Mouse (Mus musculus) heart, postnatal 4 days (tissue): Measurements from ENCODE around the gene Mrpl46. TPM values are rescaled to one million over a fixed set of nuclear protein-coding genes. Genes with fewer than 3 reads are reported as not detected.

Source experiments
- DNase-seq: peaks from one replicate; pipeline ENCODE4 v3.0.0; 2021
- total RNA-seq, 2 experiments: library from RNA; stranded (reverse); gene quantifications; 2 replicates each; pipeline ENCODE4 v1.2.3; 2021

Mrpl46 gene
- total RNA-seq: 10 to 100 TPM; 43.4 to 45.1 TPM

DNA sequence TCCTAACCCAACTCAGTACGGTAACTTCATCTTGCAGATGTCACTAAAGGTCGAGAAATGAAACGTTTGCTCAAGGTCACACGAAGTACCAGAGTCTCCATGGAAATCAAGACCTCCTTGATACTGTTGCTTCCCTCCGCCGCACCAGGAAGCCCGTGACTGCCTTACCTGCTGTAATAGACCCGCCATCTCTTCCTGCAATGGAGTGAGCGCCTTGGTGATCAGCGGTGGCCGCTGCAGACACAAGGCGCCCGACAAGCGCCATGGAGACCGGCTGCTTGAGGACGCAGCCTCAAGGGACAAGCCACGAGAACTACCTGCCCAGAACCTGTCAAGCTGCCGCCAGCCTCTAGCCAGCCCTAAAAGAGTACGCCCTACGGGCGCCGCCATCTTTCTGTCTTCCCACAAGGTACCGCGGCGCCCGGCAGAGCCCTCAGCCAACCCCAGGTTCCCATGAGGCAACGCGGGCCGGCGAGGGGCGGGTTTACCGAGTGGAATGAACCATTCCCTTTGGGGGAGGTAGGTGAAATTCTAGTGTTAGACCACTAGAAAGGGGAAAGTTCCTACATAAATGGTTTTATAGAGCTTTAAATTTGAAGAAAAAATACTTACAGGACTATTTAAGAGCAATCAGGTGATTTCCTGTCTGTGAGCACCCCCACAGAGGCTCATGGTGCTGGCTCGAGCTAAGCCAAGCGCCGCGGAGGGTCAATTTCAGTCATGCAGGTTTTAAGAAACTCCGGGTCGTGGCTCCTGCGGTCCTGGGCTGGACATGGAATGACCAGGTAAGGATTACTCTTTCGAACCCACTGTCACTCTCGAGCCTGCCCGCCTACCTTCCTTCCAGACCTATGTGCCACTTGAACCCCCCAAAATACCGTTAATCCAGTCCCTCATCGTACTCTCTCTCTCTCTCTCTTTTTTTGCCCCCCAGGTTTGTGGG lies at the start of gene Mrpl46, which contains the start of gene Mrps11:
Gene Mrpl46, minus strand, starts transcription at position 893 of the 943 bp plus-strand sequence.
Gene Mrps11, plus strand, starts transcription at position 481 of the 943 bp plus-strand sequence.
- peak; percentile 89 for DNase-seq

DNA sequence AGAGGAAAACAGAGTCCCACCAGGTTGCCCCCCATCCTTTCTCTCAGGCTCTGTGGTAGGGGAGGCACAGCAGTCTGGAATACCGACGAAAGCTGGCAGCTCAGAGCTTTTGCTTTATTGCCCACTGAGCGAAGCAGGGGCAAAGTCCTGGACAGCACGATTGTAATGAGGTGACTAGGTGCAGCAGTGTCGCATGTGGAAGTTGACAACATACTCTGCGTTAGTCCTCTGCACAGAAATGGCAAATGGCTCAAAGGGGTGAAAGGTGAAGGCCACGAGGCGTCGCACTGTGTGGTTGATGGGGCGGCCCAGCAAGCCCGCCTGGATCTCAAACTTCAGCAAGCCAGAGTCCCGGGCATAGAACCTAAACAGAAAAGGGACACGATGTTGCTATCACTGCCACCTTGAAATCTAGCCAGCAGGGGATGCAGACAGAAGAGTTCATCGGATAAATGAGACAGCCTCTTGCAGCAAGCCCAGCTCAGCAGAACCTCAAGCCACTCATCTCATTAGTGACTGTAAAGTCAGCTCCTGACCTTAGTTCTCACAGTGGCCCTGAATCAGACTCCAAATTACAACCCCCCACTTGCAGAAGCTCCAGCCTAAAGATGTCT lies 44.5 kb upstream of the Mrpl46 start:
- no peak for DNase-seq

DNA sequence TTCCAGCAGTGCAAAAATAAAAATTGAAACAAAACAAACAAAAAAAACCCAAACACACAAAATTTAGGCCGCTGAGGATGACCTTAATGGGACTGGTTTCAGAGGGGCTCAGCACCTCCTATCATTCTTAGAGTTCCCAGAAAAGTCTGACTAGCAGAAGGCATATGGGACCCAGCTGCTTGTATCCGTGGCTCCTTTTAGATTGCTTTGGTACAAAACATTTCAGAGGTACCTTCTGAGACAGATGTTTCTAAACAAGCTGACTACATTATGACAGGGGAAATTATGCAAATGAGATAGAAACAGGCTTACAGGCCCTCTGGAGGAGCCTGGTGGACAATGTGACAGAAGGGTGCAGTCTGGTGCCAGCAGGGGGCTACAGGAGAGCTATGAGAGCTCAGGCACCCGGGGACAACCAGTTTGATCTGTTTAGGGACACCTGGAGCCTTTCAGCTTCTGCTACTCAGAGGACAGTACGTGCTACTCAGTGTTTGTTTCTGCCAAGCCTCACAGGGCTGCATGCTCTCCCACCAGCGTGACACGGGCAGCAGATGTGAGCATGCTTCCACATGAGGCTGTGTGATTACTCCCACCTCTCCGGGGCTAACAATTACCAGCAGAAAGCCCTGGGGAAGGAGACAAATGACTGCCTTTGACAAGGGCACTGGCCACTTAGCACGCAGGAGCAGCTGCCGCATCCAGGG lies 43.5 kb upstream of the Mrpl46 start:
- no peak for DNase-seq

DNA sequence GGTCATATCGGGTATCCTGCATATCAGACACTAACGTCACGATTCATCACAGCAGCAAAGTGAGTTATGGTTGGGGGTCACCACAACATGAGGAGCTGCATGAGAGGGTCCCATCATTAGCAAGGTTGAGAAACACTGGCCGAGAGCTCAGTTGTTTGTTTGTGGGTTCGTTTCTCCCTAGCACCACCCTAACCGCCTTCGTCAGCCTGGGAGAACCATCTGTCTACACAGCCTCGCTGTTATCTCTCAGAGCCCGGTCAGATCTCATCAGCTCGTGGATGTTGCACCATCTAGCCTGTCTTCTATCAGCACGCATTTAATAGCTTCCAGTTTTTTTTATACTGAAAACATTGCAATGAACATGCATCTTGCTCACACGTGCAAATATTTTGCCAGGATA lies 35.0 kb upstream of the Mrpl46 start:
- DNase-seq: no peak

DNA sequence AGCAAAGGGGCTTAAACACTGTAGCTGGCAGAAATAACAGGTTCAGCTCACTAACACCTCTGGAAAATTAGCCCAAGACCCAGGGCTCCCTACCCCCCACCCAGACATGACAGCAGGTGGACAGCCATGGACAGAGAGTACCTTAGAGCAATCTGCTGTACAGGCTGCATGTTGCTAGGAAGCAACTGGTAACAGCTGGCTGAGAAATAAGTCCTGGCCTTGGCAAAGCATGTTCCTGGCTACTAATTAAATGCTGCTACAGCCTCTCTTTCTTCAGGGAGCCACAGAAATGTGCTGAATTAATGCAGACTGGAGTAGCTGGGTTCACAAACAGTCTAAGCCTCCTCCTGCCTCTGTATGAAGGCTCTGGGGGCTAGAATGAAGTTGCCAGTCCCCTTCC lies 31.4 kb upstream of the Mrpl46 start:
- no peak for DNase-seq

DNA sequence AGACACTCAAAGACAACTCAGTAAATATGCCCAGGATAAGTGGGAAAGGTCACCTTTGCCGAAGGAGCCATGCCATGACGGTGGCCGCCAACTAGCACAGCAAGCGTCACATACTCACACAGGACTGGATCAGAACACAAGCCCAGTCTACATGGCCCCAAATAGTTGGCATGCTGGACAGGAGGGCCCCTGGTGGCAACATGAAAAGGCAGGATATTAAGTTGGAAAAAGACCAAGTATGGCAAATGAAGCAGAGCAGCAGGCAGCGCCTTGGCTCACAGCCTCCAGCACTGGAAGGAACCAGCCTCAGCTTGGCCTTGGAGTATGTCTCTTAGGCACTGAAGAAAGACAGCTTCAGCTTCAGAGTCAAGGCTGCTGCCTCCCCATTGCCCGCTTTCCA lies 30.5 kb upstream of the Mrpl46 start:
- no peak for DNase-seq

DNA sequence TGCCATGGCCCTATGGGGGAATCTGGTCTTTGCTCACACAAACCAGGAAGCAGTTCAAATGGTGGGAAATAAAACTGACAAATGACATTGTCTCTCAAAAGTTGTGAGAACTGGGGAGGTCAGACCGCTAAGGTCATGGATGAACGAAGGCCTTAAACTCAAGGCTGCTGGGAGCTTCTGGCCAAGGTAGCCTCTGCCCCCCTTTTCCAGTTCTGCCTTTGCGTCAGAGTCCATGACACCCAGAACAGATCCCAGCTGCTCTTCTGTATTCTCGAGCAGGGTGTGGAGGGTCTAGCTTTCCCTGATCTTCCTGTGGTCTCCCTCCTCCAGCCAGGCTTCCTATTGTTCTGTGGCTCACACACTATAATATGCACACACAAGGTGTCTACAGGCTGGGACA lies 23.9 kb upstream of the Mrpl46 start:
- no peak for DNase-seq

DNA sequence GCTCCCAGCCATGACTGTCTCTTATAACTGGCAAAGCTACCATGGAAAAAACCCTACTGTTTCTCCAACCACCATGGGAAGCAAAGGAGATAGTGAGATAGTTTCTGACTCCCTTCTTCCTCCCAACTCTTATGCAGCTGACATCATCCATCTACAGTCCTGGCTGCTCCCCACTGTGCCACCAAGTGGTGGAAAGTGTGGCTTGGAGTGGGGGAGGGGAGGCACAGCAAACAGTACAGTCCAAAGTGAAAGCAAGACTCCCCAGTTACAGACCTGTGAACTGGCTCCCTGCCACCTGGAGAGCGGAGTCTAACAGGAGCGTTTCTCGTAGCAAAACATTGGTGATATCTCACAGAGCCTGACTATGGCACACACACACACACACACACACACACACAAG lies 20.5 kb upstream of the Mrpl46 start:
- peak; percentile 31 for DNase-seq

DNA sequence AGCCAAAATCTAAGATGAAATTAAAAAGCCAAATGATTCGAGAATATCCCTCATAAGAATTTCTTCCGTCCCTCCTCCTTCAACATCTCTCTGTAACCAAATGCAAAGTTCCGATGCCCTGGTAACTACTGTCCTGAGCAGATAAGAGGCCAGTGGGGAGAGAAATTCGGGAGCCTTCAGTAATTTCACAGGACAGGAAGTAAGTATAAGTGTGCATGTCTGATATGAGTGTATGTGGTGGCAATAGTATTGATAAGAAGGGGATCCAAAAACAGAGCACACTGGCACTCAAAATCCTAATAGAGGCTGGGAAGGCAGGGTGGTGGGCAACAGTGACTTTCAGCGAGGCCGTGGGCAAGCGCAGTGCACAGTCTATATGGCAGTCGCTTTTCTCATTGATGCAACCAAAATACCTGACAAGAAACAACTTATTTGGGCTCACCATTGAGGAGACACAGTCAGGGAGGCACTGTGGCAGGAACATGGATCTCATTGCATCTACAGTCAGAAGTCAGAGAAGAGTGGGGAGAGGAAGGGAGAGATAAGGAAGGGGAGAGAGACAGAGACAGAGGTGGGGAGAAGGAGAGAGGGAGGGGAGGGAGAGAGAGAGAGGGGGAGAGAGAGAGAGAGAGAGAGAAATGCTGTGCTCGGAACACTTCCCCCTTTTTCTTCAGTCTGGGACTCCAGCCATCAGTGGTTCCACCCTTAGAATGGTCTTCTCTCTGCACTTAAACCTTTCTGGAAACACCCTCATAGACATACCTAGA lies 16.6 kb upstream of the Mrpl46 start:
- no peak for DNase-seq

DNA sequence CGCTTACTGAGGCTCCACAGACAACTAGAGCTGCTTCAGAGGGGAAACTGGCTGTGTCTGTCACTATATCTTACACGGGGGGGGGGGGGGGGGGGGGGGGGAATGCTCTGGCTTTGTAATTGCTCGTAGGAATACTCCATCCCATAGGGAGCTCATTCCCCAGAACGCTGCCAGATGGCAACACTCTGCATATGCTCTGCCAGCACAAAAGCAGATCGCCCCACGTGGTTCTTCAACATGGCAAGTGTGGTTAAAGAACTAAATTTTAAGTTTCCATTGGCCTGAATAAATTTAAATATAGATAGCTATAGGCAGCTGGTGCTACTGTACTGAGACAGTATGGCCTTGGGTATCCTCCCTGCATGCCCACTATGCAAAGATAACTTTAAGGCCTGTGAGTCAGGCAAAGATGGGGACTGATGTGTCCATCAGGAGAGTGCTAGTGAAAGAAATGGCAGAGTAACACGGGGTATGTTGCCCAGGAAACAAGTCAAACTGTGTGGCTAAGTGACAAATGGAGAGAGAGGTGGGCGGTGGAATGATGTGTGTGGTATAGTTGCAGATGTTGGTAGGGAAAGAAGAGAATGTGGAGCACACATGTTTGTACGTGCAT lies 14.6 kb upstream of the Mrpl46 start:
- DNase-seq: peak; percentile 19

DNA sequence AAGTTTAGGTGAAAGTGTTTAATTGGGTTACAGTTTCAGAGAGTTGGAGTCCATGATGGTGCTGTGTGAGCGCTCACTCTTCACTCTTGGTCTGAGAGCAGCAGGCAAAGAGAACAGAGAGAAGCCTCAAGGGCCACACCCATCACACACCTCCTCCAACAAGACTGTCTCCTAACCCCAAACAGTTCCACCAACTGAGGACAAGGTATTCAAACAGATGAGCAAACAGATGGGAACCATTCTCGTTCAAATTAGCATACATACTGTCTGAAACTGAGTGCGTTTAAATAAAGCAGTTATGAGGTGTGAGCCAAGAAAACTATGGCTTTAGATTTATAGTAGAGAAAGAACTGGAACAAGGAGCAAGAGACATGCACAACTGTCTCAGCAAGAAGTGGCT lies 13.3 kb upstream of the Mrpl46 start:
- DNase-seq: no peak

DNA sequence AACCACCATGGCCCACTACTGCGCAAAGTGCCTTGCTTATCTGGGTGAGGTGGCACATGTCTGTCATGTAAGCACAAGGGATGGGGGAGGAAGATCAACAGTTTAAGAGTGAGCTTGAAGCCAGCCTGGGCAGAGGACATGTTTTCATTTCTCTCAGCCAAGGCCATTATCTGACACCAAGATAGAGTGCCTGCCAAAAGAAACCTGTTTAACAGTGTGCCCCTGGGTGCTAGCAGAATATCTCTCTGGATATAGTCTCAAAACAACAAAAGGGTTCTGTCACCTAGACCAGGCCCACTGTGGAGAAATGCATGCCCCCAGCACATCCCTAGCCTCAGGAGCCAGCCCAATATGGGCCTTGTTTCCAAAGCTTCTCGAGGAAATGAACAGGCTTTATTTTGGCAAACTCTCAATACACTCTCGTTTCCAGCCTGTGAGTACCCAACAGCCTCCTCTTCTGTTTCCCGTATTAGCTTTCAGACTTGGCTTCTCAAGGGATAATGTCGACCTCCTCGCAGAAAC lies 11.3 kb upstream of the Mrpl46 start:
- peak; percentile 13 for DNase-seq

DNA sequence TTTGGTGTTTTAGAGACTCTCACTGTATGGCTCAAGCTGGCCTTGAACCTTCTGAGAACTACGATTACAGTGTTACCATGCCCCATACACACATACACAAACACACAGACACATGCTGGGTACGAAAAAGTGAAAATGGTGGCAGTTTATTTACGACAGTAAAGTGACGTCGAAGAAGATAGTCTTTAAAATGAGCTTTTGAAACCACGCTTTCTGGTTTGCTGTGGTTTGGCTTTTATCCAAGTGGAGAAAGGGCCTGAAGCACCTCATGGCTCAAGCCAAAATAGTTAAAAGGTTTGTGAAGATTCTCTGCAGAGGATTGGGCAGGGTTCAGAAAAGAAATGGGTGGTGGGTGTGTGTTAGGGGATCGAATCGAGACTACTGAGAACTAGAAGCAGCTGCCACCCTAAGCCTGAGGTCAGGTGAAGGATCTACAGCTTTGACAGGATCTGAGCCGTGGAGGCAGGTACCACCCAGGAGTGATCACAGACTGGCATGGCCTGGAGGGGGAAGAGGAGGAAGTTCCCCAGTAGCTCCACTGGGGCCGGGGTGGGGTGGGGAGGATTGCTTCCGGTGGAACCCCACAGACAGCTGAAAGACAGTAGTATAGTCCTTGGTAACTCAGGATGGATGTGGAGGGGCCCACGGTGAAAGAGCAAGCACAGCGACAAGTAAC lies 10.7 kb upstream of the Mrpl46 start:
- no peak for DNase-seq

DNA sequence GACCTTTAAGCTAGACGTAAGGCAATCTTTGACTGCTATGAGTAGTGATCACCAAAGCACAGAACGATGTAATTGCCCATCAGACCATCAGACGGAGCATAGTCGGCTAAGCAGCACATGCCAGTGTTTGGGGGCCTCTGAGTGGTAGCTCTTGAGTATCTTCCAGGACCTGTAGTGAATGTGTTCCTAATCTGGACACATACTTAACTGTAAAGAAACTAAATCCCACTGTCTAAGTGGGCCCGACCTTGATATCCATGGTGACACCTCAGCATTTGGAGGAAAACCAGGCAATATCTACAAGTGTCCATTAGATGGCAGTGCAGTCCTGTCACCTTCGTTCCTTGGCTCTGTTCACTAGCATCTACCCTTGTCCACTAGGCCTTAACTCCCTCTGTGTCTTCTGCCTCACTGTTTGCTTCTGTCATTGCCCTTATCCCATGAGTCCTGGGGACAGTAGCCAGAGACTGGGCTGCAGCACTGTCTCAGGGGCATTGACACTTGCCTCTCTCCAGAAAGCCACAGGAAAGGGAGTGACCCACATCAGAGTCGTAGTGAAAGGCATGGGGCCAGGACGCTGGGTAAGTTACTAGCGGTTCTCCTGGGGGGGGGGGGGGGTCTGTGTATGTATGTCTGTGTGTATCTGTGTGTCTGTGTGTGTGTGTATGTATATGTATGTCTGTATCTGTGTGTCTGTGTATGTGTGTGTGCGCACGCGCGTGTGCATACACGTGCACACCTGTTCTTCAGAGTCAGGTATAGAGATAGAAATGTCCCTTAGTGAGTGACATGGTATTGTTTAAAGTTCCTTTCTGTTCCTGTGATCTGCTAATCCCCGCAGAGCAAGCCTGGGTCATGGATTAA lies 8.3 kb upstream of the Mrpl46 start:
- DNase-seq: peak; percentile 65

DNA sequence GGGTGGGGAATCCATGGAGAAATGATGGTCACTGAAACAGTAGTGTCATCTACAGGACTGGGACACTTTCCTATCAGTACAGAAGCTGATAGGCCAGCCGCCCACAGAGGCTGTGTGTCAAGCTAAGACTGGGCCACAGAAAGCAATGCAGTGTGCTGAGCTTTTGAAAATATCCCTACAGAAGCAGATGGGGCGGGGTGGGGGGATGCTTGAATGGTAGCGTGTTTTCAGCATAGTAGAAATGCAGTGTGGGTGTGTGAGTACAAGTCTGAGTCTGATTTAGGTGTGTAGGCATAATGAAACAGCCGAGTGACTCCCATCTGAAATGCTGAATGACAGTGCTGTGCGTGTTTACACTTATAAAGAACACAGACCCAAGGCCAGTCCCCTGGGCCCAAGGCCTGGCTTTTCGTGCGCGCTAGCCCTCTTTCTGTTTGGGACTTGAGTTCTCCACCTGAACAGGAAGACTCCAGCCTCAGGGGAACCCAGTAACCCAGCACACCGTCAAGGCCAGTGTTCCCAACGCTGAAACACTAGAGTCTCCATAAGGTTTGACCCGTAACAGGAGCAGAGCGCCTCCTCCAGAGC lies 4.6 kb upstream of the Mrpl46 start:
- no peak for DNase-seq

DNA sequence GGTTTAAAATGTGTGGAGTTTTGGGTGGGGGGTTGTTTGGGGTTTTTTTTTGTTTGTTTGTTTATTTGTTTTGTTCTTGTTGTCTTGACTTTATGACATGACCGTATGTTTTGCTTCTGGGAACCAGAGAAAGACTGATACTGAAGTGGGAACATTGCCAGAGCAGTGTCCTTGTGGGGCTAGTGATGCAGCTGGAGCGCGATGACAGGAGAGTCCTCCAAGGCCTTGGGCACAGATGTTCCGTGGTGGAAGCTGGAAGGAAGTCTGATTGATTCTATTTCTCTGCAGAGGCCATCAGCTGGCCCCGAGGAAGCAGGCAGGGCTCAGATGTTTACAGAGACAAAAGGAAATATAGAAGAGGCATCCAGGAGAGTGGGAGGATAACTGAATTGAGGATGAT lies 2.6 kb upstream of the Mrpl46 start:
- no peak for DNase-seq

DNA sequence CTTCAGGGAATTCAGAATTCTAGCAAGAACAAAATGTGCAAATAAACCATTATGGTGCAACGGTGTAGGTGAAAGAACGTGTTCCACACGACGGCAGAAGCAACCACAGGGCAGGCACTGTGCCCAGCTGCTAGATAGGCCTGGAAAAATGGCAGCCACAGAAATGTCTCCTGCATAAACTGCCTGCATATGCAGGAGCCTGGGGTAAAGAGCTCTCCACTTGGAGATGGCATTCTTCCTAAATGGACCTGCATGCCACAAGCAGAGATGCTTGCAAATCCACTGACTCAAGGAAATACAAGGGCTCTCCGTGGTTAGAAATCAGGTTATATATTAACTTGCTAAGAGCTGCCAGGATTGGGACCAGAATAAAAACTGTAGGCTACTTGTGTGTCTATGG lies 4.6 kb downstream of the Mrpl46 start:
- DNase-seq: no peak

DNA sequence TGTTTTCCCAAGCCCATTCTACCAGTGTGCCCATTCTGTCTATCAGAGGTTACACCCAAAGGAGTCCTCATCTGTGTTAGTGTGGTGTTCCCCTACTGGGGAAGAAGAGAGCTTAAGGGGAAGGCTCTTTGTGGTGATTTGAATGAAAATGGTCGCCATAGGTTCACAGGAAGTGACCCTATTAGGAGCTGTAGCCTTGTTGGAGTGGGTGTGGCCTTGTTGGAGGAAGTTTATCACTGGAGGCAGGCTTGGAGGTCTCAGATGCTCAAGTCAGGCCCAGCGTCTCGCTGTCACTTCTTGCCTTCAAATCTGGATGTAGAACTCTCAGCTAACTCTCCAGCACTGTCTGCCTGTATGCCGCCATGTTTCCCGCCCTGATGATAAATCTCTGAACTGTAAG lies 12.4 kb downstream of the Mrpl46 start:
- DNase-seq: no peak

DNA sequence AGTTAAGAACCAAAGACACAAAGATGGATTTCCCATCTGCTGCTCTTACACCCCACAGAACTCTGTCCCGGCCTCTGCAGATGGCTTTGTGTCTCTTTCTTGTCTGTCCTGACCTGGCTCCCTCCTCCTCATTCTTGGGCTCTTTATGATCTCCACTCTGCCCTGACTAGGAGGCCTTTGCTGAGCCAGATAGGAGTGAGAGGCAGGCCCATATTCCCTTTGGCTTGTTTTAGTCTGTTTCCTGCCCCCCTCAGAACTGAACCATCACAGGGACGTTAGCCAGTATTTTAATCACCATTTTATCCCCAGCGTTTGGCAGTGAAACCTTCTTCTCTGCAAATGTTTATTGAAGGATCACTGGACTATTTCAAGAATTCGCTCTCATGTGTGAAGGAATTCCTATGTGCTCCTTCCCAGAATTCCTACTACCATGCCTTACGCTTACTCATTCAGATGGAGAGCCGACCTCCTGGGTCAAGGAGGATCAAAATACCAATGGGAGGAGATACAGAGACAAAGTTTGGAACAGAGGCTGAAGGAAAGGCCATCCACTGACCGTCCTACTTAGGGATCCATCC lies 14.2 kb downstream of the Mrpl46 start:
- no peak for DNase-seq
